In genomic region chr12:110063013-110063412, GRCm38 (mm10) we compare ENCODE assay signal across 20 mouse cellular contexts.
DNase-seq lines count a peak whose midpoint lies in the region; ATAC-seq and TF ChIP-seq lines count a peak whose summit lies in the region.
"Had no signal": no experiment of that assay in that cellular context is flagged by ENCODE, and none has a peak within 500 bp of the region (broad histone marks: within the 10 kb centered on the region; RNA-seq: fewer than 3 reads in every experiment).

No protein-coding gene starts in this region.

- no peak for DNase-seq in hindbrain, postnatal 0 days (ENCODE audit: low spot score)
- no peak for DNase-seq in hindbrain, embryonic 11.5 days (ENCODE audit: low spot score)
- DNase-seq in lung, postnatal 0 days (ENCODE audit: low spot score), result no peak
- DNase-seq in lung, postnatal 25 days (ENCODE audit: low spot score), result no peak
- DNase-seq in R1 (ENCODE audit: low read depth, low spot score), result peak; percentile 56
- peak; percentile 89 for DNase-seq in large intestine, adult 2 months (ENCODE audit: low read depth, low spot score)
- DNase-seq in urinary bladder, postnatal 25 days (ENCODE audit: low spot score), result no peak
- no peak for DNase-seq in urinary bladder, postnatal 14 days (ENCODE audit: low spot score)
- DNase-seq: cerebellum, adult 2 months; gastrocnemius, postnatal 36 days; heart, postnatal 14 days; kidney, adult 9 months; lung, postnatal 14 days; thymus, postnatal 14 days had no signal

- ATAC-seq in hindbrain, postnatal 0 days, result no peak
- ATAC-seq in hindbrain, embryonic 11.5 days (ENCODE audit: low FRiP score), result no peak
- no peak for ATAC-seq in lung, postnatal 0 days
- ATAC-seq: CD4-positive, CD25-positive, alpha-beta regulatory T cell, adult 4 months had no signal

- no peaks in the 10 kb centered on the region for H3K9me3 ChIP-seq in hindbrain, postnatal 0 days (ENCODE audit: low read length)
- H3K9me3 ChIP-seq in hindbrain, embryonic 11.5 days (ENCODE audit: control insufficient read depth, low read length), result no peaks in the 10 kb centered on the region
- no peaks in the 10 kb centered on the region for H3K9me3 ChIP-seq in lung, postnatal 0 days (ENCODE audit: low read length)
- H3K9me3 ChIP-seq: embryonic facial prominence, embryonic 12.5 days; hindbrain, embryonic 15.5 days; liver, embryonic 15.5 days had no signal

- no peaks in the 10 kb centered on the region for H3K4me1 ChIP-seq in hindbrain, postnatal 0 days (ENCODE audit: insufficient read depth, low read length)
- no peaks in the 10 kb centered on the region for H3K4me1 ChIP-seq in hindbrain, embryonic 11.5 days (replicated peaks; ENCODE audit: control insufficient read depth, insufficient read depth, low read length)
- H3K4me1 ChIP-seq in lung, postnatal 0 days (ENCODE audit: insufficient read depth, low read depth, low read length), result no peaks in the 10 kb centered on the region
- H3K4me1 ChIP-seq: embryonic facial prominence, embryonic 12.5 days; hindbrain, embryonic 15.5 days; liver, embryonic 15.5 days; neural tube, embryonic 12.5 days had no signal

- H3K27ac ChIP-seq in hindbrain, postnatal 0 days, result no peak overlapping the region
- no peak overlapping the region for H3K27ac ChIP-seq in hindbrain, embryonic 11.5 days (ENCODE audit: low read depth, low read length)
- no peak overlapping the region for H3K27ac ChIP-seq in lung, postnatal 0 days (ENCODE audit: low read length)
- H3K27ac ChIP-seq: embryonic facial prominence, embryonic 12.5 days; hindbrain, embryonic 15.5 days; liver, embryonic 15.5 days; neural tube, embryonic 12.5 days had no signal

- no peak overlapping the region for H3K4me3 ChIP-seq in hindbrain, postnatal 0 days (ENCODE audit: low read length)
- H3K4me3 ChIP-seq in hindbrain, embryonic 11.5 days (ENCODE audit: low read depth, low read length), result no peak overlapping the region
- H3K4me3 ChIP-seq in lung, postnatal 0 days (ENCODE audit: low read depth, low read length), result no peak overlapping the region
- H3K4me3 ChIP-seq: embryonic facial prominence, embryonic 12.5 days; hindbrain, embryonic 15.5 days; liver, embryonic 15.5 days; neural tube, embryonic 12.5 days had no signal

- H3K27me3 ChIP-seq in hindbrain, postnatal 0 days (ENCODE audit: insufficient read depth, low read length), result no peaks in the 10 kb centered on the region
- no peaks in the 10 kb centered on the region for H3K27me3 ChIP-seq in hindbrain, embryonic 11.5 days (ENCODE audit: control insufficient read depth, insufficient read depth, low read length)
- H3K27me3 ChIP-seq in lung, postnatal 0 days (replicated peaks; ENCODE audit: insufficient read depth, low read length), result no peaks in the 10 kb centered on the region
- H3K27me3 ChIP-seq: embryonic facial prominence, embryonic 12.5 days; hindbrain, embryonic 15.5 days; liver, embryonic 15.5 days; neural tube, embryonic 12.5 days had no signal

- WGBS in hindbrain, postnatal 0 days, result 69% methylated on average over 8 of the region's 8 CpGs
- 74% methylated on average over 8 of the region's 8 CpGs for WGBS in hindbrain, embryonic 11.5 days
- 49% methylated on average over 8 of the region's 8 CpGs for WGBS in lung, postnatal 0 days
- 20% methylated on average over 8 of the region's 8 CpGs for WGBS in large intestine, adult 2 months

- no peak overlapping the region for H3K9ac ChIP-seq in hindbrain, postnatal 0 days (replicated peaks; ENCODE audit: low read length)
- H3K9ac ChIP-seq in hindbrain, embryonic 11.5 days (ENCODE audit: low read depth, low read length), result no peak overlapping the region
- H3K9ac ChIP-seq in lung, postnatal 0 days (replicated peaks; ENCODE audit: low read depth), result no peak overlapping the region
- H3K9ac ChIP-seq: embryonic facial prominence, embryonic 12.5 days; hindbrain, embryonic 15.5 days; liver, embryonic 15.5 days; neural tube, embryonic 12.5 days had no signal

- H3K4me2 ChIP-seq in hindbrain, postnatal 0 days (ENCODE audit: low read depth, low read length), result no peak overlapping the region
- H3K4me2 ChIP-seq in hindbrain, embryonic 11.5 days (replicated peaks; ENCODE audit: low read depth, low read length), result no peak overlapping the region
- H3K4me2 ChIP-seq in lung, postnatal 0 days (replicated peaks; ENCODE audit: low read depth, low read length), result no peak overlapping the region
- H3K4me2 ChIP-seq: embryonic facial prominence, embryonic 12.5 days; heart, embryonic 11.5 days; hindbrain, embryonic 15.5 days; liver, embryonic 15.5 days; neural tube, embryonic 12.5 days had no signal

- no peaks in the 10 kb centered on the region for H3K36me3 ChIP-seq in hindbrain, postnatal 0 days (ENCODE audit: insufficient read depth, low read length)
- H3K36me3 ChIP-seq in hindbrain, embryonic 11.5 days (ENCODE audit: control insufficient read depth, insufficient read depth, low read length), result no peaks in the 10 kb centered on the region
- H3K36me3 ChIP-seq in lung, postnatal 0 days (ENCODE audit: insufficient read depth, low read length), result no peaks in the 10 kb centered on the region
- H3K36me3 ChIP-seq: embryonic facial prominence, embryonic 12.5 days; hindbrain, embryonic 15.5 days; liver, embryonic 15.5 days; neural tube, embryonic 12.5 days had no signal

- TF ChIP-seq EP300 in lung, postnatal 0 days (IDR thresholded peaks at IDR 0.05), result no peak

- TF ChIP-seq CTCF in hindbrain, postnatal 0 days (IDR thresholded peaks at IDR 0.05; ENCODE audit: low read depth), result peak; percentile 37; the same call in 1 of the 2 replicates
- TF ChIP-seq CTCF in lung, postnatal 0 days (IDR thresholded peaks at IDR 0.05), result peak; percentile 18

Comparison
In these comparisons a context has a peak if more than half of its experiments do, and no peak if none do; other contexts are left out.
1. DNase-seq: peak in R1 (single experiment) and large intestine, adult 2 months (single experiment); none in hindbrain, postnatal 0 days (single experiment), hindbrain, embryonic 11.5 days (single experiment), lung, postnatal 0 days (single experiment), lung, postnatal 25 days (single experiment), urinary bladder, postnatal 25 days (single experiment) and urinary bladder, postnatal 14 days (single experiment).